Mouse (Mus musculus) layer of hippocampus, postnatal 25 days (tissue): Measurements from ENCODE around the gene Zfp385c. TPM values are rescaled to one million over a fixed set of nuclear protein-coding genes. Genes with fewer than 3 reads are reported as not detected.

Source experiments
- total RNA-seq, 2 experiments: library from RNA; stranded (reverse); gene quantifications; 2 replicates each; pipeline ENCODE4 v1.2.3; 2021

Zfp385c gene
- total RNA-seq, 2 experiments from 2014 or later, result 0.31 TPM; not detected in 1

Other genes starting within 250 kb of the Zfp385c start
- 100 to 1,000 TPM; 106 to 113 TPM for gene Klhl11, start 219.7 kb downstream of the Zfp385c start, total RNA-seq
- 100 to 1,000 TPM; 107 to 112 TPM for gene Acly, start 164.5 kb downstream of the Zfp385c start, total RNA-seq
- 1 to 10 TPM in 1 of 2 experiments, under 1 TPM in 1; 0.54 to 1.2 TPM for gene Ttc25, start 146.8 kb downstream of the Zfp385c start, total RNA-seq
- 100 to 1,000 TPM; 365 to 435 TPM for gene Cnp, start 117.6 kb downstream of the Zfp385c start, total RNA-seq
- 10 to 100 TPM; 15.1 to 16.5 TPM for gene Nkiras2, start 73.2 kb downstream of the Zfp385c start, total RNA-seq
- gene Dnajc7, start 72.3 kb downstream of the Zfp385c start, total RNA-seq, result 100 to 1,000 TPM; 234 to 286 TPM
- 1 to 10 TPM; 1.4 to 2.1 TPM for gene Dhx58, start 11.8 kb upstream of the Zfp385c start, total RNA-seq
- gene Kat2a, start 20.0 kb upstream of the Zfp385c start, total RNA-seq, result 10 to 100 TPM; 55.6 to 55.9 TPM
- not detected for gene Hspb9, start 21.4 kb upstream of the Zfp385c start, total RNA-seq
- gene Rab5c, start 45.8 kb upstream of the Zfp385c start, total RNA-seq, result 100 to 1,000 TPM; 141 to 152 TPM
- 1 to 10 TPM; 1.1 to 1.8 TPM for gene Kcnh4, start 67.5 kb upstream of the Zfp385c start, total RNA-seq
- not detected for gene Hcrt, start 70.5 kb upstream of the Zfp385c start, total RNA-seq
- 1 to 10 TPM; 5.2 to 6.8 TPM for gene Ghdc, start 78.5 kb upstream of the Zfp385c start, total RNA-seq
- gene Stat5b, start 158.3 kb upstream of the Zfp385c start, total RNA-seq, result 10 to 100 TPM; 11.5 to 11.7 TPM
- 1 to 10 TPM; 1.1 to 1.7 TPM for gene Stat5a, start 166.9 kb upstream of the Zfp385c start, total RNA-seq
- 10 to 100 TPM; 32.9 to 34.4 TPM for gene Stat3, start 247.1 kb upstream of the Zfp385c start, total RNA-seq